Mouse (Mus musculus): ENCODE measurements around the gene Pld3. TPM values are rescaled to one million over a fixed set of nuclear protein-coding genes. Genes with fewer than 3 reads are reported as not detected.
"Not testable (repeated sequence)": the region's sequence is repeated elsewhere in the genome, so short reads cannot be mapped to it uniquely, and the experiment has no call there.

The Pld3 gene
- total RNA-seq, 1 experiment from 2014 or later, result 6.0 TPM

DNA sequence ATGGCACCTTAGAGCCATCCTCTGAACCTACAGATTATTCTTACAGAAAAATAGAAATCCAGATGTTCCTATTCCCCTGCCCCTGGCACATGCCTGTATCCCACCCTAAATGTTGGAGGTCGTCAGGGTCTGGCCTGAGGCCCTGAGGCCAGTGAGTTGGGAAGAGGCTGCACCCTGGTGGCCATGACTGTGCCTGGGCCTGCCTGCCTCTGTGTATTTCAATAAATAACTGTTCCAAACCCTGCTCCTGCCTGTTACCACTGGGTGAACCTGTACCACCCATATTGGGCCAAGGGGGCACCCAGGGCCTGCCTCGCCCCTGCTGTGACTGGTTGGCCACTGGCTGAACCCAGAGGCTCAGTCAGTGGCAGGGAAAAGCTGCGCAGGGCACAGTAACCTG, 22.1 kb downstream of the Pld3 start:
- ATAC-seq (replicated peaks; ENCODE audit: low read depth, poor library complexity, severe bottlenecking), result no peak

GRCm38 (mm10) chr7:27529070-27529469, 23.9 kb downstream of the Pld3 start:
- no peak for ATAC-seq (replicated peaks; ENCODE audit: low read depth, poor library complexity, severe bottlenecking)

DNA sequence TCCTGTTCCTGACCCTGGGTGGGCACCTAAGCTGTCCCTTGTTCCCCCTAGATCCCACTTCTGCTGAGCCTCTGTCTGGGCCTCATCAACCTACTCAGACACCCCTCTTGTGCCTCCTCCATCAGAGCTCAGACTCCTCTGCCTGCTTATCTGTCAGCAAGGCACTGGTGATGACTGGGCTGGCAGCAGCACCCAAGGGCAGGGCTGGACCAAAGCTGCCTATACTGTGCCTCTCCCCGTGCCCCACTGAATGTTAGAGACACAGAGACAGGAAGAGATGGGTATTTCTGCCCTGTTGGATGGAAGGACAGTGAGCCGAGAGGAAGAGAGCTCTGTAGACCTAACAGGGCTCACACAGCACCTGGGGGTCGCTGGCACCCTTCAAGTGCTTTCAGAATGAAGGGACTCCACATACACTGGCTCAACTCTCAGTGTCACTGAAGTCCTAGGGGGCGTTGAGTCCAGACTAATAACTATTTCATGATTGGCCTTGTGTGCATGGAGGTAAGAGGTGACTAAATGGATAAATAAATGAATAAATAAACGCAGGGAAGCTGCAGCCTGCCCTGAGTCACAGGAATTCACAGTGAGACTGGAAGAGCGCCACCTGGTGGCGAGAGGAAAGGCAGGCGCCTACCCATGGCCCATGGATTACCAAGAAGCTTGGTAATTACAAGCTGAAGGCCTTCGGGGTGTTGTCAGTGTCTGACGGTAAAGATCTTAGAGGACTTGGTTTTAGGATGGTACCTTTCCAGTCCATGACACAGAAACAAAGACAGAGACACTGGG, 26.8 kb downstream of the Pld3 start:
- ATAC-seq (replicated peaks; ENCODE audit: low read depth, poor library complexity, severe bottlenecking), result peak; percentile 86

GRCm38 (mm10) chr7:27523805-27524204, 29.2 kb downstream of the Pld3 start:
- no peak for ATAC-seq (replicated peaks; ENCODE audit: low read depth, poor library complexity, severe bottlenecking)

- ATAC-seq (replicated peaks; ENCODE audit: low read depth, poor library complexity, severe bottlenecking), result no peak
Measured at GRCm38 (mm10) chr7:27522967-27523366, 30.1 kb downstream of the Pld3 start, which contains the start of gene Hipk4. Hipk4 (plus strand) TSS chr7:27523267.

GRCm38 (mm10) chr7:27520599-27520998, 32.4 kb downstream of the Pld3 start:
- ATAC-seq (replicated peaks; ENCODE audit: low read depth, poor library complexity, severe bottlenecking), result no peak

DNA sequence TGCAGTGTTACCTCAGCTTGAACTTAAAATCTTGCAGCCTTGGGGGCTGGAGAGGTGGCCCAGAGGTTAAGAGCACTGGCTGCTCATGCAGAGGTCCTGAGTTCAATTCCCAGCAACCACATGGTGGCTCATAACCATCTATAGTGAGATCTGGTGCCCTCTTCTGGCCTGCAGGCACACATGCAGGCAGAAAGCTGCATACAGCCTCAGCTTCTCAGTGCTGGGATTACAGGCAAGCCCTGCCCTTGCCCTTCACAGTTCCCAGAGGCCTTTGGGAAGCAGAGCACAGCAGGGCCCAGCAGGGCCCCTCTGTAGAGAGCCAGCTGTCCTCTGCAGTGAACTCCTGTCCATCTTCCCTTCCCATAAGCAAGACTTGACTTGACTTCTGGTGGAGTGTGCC, 32.9 kb downstream of the Pld3 start:
- no peak for ATAC-seq (replicated peaks; ENCODE audit: low read depth, poor library complexity, severe bottlenecking)

DNA sequence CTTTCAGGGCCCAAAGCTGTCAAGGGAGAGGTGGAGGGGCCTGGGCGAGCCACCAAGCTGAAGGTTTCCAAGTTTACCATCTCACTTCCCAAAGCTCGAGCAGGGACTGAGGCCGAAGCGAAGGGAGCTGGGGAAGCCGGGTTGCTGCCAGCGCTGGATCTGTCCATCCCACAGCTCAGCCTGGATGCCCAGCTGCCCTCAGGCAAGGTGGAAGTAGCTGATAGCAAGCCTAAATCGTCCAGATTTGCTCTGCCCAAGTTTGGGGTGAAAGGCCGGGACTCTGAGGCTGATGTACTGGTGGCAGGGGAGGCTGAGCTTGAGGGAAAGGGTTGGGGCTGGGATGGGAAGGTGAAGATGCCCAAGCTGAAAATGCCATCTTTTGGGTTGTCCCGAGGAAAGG, 34.7 kb downstream of the Pld3 start:
- no peak for ATAC-seq (replicated peaks; ENCODE audit: low read depth, poor library complexity, severe bottlenecking)

DNA sequence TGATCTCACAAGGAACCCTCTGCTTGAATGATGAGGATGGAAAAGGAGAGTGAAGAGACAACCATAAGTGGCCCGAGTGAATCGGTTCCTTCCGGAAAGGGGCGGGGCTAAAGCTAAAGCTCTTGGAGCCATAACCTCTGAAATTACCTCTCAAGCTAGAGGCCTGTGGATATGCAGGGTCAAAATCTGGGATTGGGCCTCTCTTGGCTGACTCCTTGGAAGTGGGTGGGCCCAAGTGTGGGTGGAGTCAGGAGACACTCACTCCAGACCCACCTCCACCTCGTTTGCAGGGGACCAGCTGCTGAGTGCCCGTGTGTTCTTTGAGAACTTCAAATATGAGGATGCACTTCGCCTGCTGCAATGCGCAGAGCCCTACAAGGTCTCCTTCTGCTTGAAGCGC, 38.1 kb downstream of the Pld3 start:
- ATAC-seq (replicated peaks; ENCODE audit: low read depth, poor library complexity, severe bottlenecking), result no peak

DNA sequence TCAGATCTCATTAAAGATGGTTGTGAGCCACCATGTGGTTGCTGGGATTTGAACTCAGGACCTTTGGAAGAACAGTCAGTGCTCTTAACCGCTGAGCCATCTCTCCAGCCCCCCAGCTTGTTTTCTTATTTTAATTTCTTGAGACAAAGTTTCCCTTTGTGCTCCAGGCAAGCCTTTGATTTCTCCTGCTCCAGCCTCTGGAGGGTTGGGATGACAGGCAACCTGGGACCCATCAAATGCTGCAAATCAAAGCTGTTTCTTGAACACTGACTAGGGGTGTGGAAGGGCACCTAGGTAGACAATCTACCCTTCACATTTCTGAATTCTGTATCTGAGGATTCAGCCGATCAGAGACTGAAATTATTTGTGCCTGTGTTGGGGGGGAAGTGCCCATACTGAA, 42.2 kb downstream of the Pld3 start:
- no peak for ATAC-seq (replicated peaks; ENCODE audit: low read depth, poor library complexity, severe bottlenecking)

- peak; percentile 68 for ATAC-seq (replicated peaks; ENCODE audit: low read depth, poor library complexity, severe bottlenecking)
Measured at GRCm38 (mm10) chr7:27508648-27509005, 44.4 kb downstream of the Pld3 start.

DNA sequence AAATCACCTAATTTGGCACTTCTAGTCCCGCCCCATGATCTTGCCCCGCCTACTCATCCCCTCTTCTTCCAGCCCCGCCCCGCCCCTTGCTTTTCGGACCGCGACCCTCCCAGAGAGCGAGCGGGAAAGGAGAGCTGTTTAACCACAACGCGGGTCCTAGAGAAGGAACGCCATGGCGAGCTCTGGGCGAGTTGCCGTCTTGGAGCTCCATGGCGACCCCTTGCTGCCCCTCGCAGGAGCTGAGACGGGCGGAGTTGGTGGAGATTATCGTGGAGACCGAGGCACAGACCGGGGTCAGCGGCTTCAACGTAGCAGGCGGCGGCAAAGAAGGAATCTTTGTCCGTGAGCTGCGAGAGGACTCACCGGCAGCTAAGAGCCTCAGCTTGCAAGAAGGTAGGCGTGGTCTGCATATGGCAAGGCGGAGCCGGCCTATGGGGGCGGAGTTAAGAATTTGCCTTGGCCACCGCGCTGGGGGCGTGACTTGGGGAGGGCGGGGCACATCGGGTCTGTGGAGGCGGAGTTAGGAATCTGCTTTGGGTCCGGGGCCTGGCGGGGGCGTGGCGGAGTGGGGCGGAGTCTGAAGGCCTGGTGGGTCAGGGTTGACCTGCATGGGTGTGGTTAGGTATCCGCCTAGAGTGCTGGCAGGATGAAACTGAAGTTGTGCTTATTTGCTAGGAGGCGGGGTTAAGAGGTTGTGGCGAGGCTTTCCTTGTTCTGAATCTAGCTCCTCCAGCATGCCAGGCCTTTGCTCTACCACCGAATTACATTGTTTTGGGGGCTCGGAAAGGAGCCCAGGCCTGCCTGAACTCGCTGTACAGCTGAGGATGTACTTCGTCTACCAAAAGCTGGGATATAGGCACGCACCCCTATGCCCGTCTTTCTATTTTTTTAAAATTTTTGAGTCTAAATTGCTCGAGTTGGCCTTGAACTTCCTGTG, 45.0 kb downstream of the Pld3 start:
- peak; percentile 86 for ATAC-seq (replicated peaks; ENCODE audit: low read depth, poor library complexity, severe bottlenecking)

- ATAC-seq (replicated peaks; ENCODE audit: low read depth, poor library complexity, severe bottlenecking), result peak; percentile 26
Measured at GRCm38 (mm10) chr7:27506765-27507370, 46.1 kb downstream of the Pld3 start.

DNA sequence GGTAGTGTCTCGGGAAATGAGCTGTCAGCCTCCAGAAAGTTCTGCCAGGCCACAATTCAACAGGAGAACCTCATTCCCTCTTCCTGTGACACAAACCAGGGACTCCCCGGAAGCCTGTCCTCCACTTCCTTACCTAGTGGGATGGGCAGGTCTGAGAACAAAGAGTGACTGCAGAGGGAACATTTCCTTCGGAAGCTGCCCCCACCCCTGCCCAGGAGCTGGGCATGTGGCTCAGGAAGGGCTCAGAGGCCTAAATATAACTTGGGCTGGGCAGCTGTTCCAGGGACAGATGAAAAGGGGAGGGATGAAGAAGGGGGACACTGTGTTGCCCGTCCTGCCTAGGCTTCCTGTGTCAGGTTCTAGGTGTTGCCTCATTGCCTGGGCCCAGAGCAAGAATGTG, 51.4 kb downstream of the Pld3 start:
- ATAC-seq (replicated peaks; ENCODE audit: low read depth, poor library complexity, severe bottlenecking), result no peak

DNA sequence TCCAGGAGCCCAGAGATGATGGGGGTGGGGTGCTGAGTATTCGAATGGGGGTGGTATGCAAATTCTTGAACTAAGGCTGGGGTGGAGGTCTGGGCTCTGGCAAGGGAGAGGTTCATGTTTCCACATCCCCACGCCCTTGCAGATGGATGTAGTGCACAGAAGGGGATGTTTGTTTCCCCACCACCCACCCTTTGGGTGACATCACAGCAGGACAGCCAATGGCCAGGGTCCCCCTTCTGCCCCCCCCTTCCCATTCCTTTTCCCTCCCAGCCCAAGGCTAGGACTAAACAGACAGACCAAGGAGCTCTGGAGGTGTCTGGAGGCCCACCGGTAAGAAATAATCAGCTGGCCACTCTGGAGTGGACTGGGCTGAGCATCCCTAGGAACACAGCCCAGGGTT, 54.0 kb downstream of the Pld3 start, which contains the start of gene Prx:
Gene Prx, plus strand, starts transcription at position 289 of the 400 bp plus-strand sequence.
- no peak for ATAC-seq (replicated peaks; ENCODE audit: low read depth, poor library complexity, severe bottlenecking)

- not testable (repeated sequence) for ATAC-seq (replicated peaks; ENCODE audit: low read depth, poor library complexity, severe bottlenecking)
Measured at GRCm38 (mm10) chr7:27494659-27495367, 58.2 kb downstream of the Pld3 start.

DNA sequence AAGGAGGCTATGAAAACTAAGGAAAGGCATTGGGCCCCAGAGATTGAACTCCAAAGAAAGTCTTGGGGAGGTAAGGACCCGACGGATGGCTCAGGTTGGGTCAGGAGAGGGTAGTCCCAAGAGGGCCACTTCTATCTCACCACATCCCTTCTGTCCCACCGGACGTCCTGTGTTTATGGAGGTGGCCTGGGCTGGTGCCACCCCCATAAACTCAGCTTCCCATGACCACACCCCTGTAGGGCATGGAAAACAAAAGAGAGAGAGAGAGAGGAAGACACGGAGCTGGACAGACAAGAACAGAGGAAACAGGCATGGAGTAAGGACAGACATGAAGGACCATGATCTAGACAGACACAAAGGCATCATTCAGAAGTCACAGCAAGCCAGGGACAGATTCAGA, 59.6 kb downstream of the Pld3 start:
- ATAC-seq (replicated peaks; ENCODE audit: low read depth, poor library complexity, severe bottlenecking), result no peak

- ATAC-seq (replicated peaks; ENCODE audit: low read depth, poor library complexity, severe bottlenecking), result no peak
Measured at GRCm38 (mm10) chr7:27493022-27493421, 60.0 kb downstream of the Pld3 start.

DNA sequence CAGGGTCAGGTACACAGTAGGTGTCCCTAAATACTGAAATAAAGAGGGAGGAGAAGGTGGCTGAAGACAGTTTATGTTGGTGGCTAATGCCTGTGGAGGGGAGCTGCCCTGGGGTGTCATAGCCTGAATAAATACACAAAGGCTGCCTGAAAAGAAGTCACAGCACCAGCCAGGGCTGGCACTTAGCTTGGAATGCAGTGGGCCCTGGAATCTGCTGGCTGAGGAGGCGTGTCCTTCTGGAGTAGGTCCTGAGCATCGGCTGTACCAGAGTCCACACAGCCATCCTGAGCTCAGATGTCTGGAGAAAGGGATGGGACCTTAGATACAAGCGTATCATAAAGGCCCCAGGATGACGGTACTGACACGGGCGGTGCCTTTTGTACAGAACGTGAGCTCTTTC, 61.2 kb downstream of the Pld3 start:
- no peak for ATAC-seq (replicated peaks; ENCODE audit: low read depth, poor library complexity, severe bottlenecking)

Data from common myeloid progenitor, adult 5-6 weeks (primary cell).